Mouse (Mus musculus): ENCODE results near the gene 9230112D13Rik.

Gene 9230112D13Rik

GRCm38 (mm10) chr14:34522701-34523100 lies at the start of gene 9230112D13Rik:
Gene 9230112D13Rik, minus strand, starts transcription at chr14:34522801.
- no peak for DNase-seq (ENCODE audit: low spot score in 2 of 2)

DNA sequence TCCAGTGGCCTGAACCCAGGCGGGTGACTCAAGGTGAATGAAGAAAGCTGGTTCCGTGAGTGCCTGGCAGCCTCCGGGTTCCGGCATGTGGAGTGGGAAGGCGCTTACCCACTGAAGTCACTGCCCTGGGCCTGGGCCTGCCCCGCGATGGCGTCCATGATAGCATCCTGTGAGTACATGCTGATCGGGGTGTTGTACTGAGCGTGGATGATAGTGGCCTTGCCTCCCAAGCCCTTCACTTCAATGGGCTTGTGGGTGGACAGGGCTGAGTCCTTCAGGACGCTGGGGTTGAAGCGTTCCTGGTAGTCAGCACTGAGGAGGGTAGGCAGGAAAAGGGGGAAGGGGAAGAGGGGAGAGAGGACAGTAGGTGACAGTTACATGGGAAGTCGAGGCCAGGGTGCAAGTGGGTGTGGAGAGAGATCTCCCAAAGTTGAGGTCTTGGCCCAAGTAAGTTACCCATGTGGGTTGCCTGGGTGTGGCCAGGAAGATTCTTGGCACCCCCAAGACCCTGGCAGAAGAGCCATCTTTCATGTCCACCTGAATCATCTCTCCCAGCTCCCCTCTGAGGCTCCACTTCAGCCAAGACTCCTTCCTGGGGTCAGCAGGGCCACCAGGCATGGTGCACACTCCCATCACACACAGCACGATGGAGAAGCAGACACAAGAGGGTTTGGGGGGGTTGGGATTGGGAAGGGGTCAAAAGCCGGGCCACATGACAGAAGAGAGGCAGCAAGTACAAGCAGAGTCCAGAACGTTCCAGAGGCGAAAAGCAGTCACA lies 49.2 kb upstream of the 9230112D13Rik start:
- DNase-seq (ENCODE audit: low spot score in 2 of 2), result no peak

GRCm38 (mm10) chr14:34570903-34571302 lies 48.3 kb upstream of the 9230112D13Rik start:
- DNase-seq (ENCODE audit: low spot score in 2 of 2), result no peak

GRCm38 (mm10) chr14:34570294-34570693 lies 47.7 kb upstream of the 9230112D13Rik start:
- peak; percentile 50 to 79 for DNase-seq (ENCODE audit: low spot score in 2 of 2)

- DNase-seq (ENCODE audit: low spot score in 2 of 2), result no peak
Measured at GRCm38 (mm10) chr14:34569534-34570194, 47.1 kb upstream of the 9230112D13Rik start.

- no peak for DNase-seq (ENCODE audit: low spot score in 2 of 2)
Measured at GRCm38 (mm10) chr14:34568626-34569025, 46.0 kb upstream of the 9230112D13Rik start.

DNA sequence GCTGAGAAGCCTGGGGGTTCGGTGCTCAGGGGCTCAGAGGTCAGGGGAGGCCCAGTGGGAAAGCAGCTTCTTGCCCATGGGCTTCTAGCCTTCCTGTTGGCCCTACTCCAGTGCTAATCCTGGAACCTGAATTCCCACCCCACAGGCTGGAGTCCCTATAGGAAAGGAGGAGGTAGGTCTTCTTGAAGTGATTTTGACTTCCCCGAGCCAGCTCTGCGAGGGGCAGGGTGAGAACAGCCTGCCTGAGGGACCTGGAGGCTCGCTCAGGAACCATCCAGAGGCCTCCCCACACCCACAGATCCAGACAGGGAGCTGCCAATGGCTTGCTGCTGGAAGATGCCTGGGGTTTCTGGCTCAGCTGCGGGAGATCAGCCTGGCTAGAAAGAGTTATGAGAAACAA lies 45.1 kb upstream of the 9230112D13Rik start:
- DNase-seq (ENCODE audit: low spot score in 2 of 2), result no peak

- DNase-seq (ENCODE audit: low spot score in 2 of 2), result no peak
Measured at GRCm38 (mm10) chr14:34566530-34566929, 43.9 kb upstream of the 9230112D13Rik start.

DNA sequence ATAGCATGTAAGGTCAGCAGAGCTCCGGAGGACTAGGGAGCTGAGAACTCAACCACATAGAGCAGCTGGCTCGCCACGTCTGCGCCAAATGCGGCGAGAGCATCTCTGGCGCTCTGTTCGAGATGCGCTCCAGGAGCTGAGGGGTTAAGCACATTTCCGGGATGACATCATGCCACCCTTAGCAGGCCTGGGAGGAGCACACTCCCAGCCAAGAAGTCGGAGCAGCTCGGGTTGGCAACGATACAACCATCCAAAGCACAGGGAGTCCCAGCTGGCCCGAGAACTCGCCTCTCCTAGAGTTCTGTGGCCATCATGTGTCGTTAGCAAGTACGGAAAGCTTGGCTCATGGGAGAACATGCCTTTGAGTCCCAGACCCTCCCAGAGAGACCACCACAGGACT lies 43.1 kb upstream of the 9230112D13Rik start:
- DNase-seq (ENCODE audit: low spot score in 2 of 2), result no peak

DNA sequence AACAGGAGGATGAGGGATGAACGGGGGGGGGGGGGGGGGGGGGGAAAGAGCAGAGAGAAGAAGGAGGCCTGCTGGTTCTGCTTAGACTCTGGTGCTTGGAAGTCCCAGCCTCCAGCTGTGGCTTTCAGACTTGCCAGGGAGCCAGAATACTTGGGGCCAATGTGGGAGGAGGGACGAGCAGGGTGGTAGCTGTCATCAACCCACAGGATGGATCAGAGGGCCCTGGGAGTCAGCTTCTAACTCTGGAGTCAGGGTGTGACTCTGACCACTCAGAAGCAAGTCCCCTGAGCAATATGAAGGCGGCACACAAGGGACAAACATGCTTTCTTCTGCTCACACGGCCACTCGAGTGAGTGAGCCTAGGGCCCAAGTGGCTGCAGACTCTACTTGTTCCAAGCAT lies 42.0 kb upstream of the 9230112D13Rik start:
- no peak for DNase-seq (ENCODE audit: low spot score in 2 of 2)

GRCm38 (mm10) chr14:34562393-34562792 lies 39.8 kb upstream of the 9230112D13Rik start:
- no peak for DNase-seq (ENCODE audit: low spot score in 2 of 2)

DNA sequence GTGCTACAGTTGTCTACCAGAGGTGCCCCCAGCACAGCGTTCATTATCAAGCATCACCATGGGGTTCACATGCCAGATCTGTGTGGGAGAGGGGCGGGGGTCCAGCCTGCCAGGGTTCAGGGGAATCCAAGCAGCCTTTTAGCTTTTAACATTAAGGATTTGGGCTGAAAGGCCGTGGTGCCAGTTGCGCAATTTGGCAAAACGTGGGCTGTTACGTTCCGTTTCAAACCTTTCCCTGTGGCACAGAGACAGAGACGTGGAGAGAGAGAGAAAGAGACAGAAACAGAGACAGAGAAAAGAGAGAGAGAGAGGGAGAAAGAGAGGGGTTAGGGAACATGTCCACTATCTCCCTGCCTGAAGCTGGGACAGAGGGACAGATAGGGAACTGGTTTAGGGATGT lies 39.0 kb upstream of the 9230112D13Rik start:
- DNase-seq (ENCODE audit: low spot score in 2 of 2), result no peak

- DNase-seq (ENCODE audit: low spot score in 2 of 2), result no peak
Measured at GRCm38 (mm10) chr14:34558947-34559346, 36.3 kb upstream of the 9230112D13Rik start.

DNA sequence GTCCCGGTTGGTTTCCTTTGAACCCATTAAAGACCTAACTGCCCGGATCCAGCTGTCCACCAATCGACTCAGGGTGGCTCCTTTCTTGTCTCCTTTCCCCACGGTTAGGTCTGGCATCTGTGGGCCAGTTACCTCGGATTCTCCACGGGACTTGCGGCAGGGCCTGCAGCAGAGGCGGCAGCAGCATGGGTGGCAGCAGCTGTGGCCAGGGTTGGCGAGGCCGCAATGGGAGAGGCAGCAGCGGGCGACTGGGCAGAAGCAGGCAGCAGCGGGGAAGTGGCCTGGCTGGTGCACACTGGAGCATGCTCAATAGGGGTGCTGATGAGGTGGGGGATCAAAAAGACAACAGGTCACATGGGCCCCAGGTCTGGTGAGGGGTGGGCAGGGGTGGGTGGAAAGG lies 32.6 kb upstream of the 9230112D13Rik start:
- DNase-seq (ENCODE audit: low spot score in 2 of 2), result no peak

DNA sequence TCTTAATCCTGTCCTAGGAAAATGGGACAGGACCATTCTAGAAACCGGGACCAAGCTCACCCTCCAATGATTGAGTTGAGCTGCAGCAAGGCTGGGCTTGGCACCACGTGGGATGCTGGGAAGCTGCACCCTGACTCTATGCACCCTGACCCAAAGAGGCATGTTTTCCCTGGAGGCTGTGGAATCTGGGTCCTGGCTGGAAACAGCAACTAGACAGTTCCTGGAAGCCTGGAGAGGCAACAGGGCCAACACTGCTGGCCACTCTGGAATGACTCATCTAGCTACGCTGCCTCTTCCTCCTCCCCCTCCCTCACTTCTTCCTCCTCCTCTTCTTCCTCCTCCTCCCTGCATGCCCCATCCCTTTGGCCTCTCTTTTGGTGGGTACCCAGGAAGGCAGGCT lies 31.4 kb upstream of the 9230112D13Rik start:
- no peak for DNase-seq (ENCODE audit: low spot score in 2 of 2)

- no peak for DNase-seq (ENCODE audit: low spot score in 2 of 2)
Measured at GRCm38 (mm10) chr14:34553470-34553869, 30.9 kb upstream of the 9230112D13Rik start.

DNA sequence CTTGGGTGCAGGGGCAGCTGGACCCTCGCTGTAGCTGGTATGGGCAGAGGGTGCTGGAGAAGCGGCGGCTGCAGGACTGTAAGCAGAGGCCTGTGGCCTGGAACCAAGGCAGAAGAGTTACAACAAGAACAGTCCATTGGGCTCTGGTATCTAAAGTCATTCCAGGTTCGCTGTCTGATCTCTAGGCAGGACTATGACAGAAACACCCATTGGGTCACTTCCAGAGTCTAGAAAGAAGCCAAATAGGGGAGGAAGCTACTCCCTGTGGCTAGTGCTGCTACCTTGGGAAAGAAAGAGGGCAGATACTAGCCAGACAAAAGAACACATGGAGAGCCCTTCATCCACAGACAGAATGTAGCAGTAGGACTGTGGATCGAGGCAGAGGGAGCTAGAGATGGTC lies 29.6 kb upstream of the 9230112D13Rik start:
- no peak for DNase-seq (ENCODE audit: low spot score in 2 of 2)

- DNase-seq (ENCODE audit: low spot score in 2 of 2), result peak; percentile 56 to 68
Measured at GRCm38 (mm10) chr14:34549004-34549671, 26.5 kb upstream of the 9230112D13Rik start.

- DNase-seq (ENCODE audit: low spot score in 2 of 2), result peak; percentile 33 to 48
Measured at GRCm38 (mm10) chr14:34548391-34549001, 25.9 kb upstream of the 9230112D13Rik start.

GRCm38 (mm10) chr14:34544545-34544944 lies 21.9 kb upstream of the 9230112D13Rik start:
- no peak for DNase-seq (ENCODE audit: low spot score in 2 of 2)

- no peak for DNase-seq (ENCODE audit: low spot score in 2 of 2)
Measured at GRCm38 (mm10) chr14:34544001-34544400, 21.4 kb upstream of the 9230112D13Rik start.

- DNase-seq (ENCODE audit: low spot score in 2 of 2), result no peak
Measured at GRCm38 (mm10) chr14:34543596-34543995, 21.0 kb upstream of the 9230112D13Rik start.

All from frontal cortex, postnatal 25 days (tissue).